Mouse (Mus musculus) embryo, embryonic 11.5 days (tissue): ENCODE measurements around the gene Pex3.

Source experiments
- DNase-seq: peaks from one replicate; pipeline ENCODE4 v3.0.0-alpha.2; 2012; ENCODE audit warnings: low read depth, low spot score

Pex3 gene

DNA sequence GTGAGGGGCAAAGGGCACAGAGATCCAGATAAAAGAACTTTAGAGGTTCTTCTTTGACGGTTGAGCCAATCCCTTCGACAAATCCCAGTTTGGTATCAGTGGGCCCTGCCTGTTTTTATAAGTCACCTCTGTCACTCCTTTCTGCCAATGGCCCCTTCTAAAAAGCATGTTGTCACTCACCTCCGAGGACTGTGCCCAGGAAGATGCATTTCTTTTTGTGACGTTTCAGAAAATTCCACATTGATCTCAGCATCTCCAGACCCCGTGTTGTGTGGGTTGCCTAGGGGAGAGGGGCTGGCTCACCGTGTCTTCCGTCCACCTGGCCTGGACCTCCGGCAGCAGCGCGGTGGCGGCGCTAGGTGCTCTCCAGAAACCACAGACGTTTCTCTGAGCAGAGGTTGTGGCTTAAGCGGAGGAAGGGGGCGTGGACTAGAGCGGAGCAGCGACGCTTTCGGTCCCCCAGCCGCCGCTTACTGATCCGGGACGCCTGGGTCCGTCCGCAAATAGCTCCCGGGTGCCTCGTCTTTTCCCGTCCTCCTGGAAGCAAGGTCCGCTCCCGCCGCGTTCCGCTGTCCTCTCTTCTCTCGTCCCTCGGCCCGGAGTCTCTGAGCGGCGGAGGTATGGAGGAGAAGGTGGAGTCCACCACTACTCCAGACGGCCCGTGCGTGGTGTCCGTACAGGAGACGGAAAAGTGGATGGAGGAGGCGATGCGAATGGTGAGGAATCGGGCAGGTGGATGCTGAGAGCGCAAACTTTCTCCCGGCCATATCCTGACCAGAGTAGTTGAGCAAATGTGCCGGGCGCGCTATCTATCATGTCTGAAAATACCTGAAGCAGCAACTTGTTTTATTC is at the start of gene Pex3, which contains the start of gene Adat2:
Gene Pex3, minus strand, starts transcription at position 497 of the 852 bp plus-strand sequence.
Gene Adat2, plus strand, starts transcription at position 249 of the 852 bp plus-strand sequence.
- DNase-seq: peak; percentile 82

DNA sequence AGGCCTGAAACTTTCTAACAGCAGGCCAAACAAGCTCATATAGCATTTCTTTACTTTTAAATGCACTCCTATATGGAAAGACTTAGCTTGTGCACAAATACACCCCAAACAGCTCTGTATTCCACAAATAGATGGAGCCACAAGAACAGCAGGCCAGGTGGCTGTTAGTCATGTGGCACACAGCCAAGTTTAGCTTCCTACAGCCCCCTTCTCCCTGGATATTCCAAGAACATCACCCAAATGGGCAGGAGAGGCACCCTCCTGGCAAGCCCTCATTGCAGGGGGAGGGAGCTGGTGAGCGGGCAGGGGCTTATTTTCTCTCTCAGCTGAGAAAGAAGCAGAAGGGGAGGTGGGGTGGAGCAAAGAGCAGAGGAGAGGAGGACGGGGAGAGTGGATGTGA is 48.0 kb upstream of the Pex3 start:
- no peak for DNase-seq

DNA sequence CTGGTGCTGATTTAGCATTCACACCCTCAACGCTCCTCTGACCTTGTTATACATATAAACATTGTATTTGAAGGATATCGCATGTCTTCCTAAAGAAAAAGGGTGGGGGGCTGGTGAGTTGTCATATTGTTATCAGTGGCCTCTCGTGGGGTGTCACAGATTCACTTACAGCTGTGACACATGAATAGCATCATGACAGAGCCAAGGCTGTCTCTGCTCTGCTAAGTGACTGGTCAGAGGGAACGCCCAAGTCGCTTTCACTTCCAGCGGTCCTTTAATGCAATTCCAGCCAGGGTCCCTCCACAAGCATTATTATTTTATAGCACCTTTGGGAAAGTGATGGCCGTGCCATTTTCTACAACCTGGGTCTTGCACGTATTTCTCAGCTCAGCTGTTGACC is 44.5 kb upstream of the Pex3 start:
- DNase-seq: no peak

DNA sequence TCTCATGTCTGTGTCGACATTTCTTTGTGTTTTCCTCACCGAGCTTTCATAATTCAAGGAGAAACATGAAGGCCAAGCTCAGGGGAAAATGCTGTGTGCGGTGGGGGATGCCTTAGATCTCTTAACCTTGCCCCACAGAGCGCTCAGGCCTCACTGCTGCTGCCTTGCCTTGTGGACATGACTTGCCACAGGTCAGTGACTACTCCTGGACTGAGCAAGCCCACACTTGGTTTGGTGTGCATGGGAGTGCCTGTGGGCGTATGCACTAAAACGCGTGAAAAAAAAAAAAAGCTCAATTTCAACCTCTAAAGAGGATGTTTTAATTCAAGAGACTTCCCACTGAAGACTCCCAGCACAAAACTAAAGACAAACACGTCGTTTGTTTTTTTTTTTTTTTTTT is 43.9 kb upstream of the Pex3 start:
- DNase-seq: no peak

DNA sequence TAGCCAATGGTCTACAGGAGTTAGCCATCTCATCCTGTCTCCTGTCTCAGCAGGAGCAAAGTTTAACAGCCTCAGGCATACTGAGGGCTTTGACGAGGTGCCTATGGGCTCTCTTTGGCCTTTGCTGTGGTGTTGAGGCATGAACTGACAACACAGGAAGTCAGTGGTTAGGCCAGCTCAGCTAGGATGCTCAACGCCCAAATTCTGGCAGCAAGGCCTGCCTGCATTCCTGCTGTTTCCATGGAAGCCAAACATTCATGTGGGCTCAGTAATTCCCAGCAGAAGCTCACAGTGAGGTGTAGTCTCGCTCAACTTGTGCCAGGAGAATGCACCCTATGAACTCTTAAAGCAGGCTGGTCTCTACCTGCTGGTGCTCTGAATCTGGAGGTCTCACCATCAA is 43.1 kb upstream of the Pex3 start:
- no peak for DNase-seq

DNA sequence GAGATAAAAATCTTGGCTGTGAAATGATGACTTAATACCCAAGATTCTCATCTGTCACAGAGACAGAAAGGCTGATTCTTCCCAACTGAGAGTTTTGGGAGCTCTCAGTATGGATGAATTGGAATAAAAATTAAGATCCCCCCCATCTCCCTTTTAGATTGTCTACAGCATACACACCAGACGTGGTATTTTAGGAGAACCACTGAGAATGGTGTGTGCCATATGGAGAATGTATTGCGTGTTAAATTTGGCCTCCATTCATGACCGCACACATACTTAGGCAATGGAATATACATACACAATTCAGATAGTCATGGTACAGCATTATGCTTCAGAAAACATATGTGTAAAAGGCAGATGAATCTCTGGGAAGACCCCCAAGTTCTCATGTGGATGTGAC is 40.6 kb upstream of the Pex3 start:
- no peak for DNase-seq

DNA sequence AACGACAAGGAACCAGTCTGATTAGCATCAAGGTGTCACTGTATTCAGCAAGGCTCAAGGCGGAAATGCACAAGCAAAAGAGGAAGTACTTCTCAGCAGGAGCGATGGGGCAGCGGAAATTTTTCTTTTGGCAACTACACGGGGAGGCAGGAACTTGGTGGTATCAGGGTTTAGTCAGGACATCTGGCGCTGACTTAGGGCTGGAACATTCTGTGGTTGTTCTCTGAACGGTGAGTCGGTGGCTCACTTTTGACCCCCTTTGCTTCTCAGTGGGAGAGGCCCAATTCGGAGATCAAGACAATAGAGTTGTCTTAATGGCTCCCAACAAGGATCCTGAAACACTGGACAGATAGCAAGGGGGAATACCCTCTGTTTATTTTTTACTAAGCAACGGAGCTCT is 39.3 kb upstream of the Pex3 start:
- no peak for DNase-seq

DNA sequence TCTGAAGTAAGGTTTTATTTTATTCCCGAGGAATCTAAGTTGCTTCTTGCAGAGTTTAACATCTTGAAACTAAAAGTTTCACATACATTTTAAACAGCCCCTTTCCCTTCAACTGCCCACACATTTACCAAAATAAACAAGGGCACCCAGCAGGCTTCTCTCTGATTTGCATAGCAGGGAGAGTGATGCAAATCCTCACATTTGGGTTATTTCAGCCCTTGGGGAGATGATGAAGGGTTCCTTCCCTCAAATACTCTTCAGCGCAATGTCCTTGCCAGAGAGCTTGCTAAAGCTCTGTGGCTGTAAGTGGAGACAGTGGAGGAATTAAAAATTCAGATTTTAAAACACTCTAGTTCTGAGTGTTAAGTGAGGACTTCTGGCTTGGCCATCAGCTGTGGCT is 35.0 kb upstream of the Pex3 start:
- no peak for DNase-seq

DNA sequence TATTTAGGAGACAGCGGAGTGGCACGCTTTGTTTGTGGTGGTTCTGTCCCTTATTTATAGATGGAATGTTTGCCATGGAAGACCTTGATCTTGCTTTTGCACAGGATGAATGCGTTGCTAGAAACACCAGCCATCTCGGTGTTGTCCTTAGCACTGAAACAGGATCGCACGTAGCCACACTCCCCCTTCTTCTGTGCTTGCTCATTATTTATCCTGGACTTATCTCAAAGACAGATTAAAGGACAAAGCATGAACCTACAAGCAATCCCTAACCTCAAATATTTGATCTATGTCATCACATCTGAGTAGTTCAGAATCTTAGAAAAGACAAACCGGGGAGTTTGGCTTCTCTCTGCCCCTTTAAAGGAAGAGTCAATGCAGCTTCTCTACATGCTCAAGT is 24.2 kb upstream of the Pex3 start:
- DNase-seq: no peak

DNA sequence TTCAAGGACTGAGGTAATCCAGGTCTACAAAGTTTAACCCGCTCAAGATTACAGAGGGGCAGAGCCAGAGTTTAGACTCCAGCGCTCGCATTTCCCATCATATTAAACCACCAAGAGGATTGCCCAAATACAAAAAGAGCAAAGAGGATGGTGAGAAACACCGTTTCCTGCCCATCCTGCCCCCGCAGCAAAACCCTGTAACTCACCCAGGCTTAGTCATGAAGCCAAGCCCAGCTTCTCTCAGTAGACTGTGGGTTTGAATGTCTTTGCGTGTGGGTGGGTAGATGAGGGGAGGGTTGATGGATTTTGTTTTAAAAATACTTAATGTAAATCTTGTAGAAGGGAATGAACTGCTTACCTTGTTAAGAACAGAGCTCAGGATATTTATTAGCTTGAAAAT is 19.5 kb upstream of the Pex3 start:
- no peak for DNase-seq

DNA sequence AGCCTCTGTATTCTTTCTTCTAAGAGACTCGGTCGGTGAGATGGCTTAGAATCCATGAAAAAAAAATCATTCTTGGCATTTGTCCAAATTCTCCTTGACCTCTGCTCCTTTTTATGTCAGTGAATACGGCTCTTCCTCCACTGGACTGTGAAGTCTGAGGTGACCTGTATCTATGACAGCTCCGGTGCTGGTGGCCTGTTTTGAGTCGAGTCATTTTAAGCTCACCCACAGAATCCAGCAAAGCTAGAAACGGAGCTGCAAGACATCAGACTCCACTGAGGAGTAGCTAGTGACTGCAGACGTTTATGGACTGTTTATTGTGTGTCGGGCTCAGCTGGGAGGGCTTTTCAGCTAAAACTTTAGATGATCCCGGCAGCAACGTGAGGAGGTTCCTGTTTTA is 19.1 kb upstream of the Pex3 start:
- no peak for DNase-seq

DNA sequence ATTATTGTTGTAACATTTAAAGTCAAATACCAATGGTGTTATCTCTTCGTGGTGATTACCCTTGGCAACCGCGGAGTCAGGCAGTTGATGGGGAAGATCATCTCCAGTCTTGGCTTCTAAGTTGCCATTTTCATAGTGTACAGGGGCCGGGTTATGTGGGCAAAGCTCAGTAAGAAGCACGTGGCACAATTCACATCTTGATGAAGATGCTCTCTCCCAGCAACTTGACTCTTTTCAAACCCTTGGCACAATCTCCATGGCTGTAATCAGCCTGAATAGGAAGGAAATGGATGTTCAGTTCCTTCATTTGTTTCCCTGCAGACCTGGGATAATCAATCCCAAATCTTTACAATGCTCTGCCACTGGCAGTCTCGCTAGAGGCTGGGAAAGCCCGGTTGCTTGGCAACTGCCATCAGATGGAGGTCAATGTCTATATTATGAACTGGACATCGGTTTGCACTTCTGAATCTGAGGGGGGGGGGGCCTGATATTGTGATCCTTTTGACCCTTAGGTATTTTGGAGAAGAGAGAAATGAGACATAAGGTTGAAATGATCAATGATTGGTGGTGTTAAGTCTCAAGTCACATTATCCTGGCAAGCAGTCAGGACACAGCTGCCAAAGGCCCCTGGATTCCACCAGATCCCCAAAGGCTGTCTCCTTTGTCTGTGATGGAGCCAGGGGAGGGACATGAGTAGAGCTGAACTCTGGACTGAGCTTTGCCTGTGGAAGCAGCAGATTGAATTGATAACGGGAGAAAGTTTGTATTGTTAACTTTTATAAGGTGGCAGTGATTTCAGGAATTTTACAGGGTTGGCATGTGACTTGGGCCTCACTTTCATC is 18.0 kb upstream of the Pex3 start:
- DNase-seq: no peak

DNA sequence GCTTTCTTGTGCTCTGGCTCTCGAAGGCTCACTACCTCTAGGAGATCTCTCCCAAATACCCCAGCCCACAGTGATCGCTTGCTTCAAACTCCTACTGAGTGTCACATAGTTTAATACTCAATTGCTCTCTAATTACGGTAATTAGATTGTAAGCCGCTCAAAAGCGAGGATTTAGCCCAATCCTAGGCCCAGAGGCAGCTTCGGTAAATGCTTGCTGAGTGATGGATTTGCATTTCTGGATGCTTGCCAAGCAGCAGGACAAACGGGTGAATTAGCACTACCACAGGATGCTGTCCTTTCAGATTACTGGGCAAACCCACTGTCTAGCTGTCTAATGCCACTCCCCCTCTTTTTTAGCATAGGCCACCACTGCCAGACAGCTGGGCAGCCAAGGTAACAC is 16.9 kb upstream of the Pex3 start:
- DNase-seq: no peak

DNA sequence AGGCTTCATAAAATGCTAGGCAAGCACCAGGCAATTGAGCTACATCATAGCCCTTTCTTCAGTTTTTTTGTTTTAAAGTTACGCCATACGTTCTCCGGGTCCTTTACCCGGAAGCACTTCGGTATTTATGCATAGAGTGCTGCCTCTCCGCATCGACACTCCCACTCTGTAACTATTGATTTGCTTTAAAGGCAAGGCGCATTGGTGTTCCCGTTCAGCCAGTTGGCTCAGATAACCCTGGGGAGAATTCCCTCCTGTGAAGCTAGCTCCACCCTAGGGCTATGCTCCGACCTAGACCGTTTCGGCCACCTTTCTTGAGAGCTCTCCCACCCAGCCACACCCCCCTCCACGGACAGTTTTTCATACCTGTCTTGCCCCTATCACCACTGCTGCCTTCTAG is 13.5 kb upstream of the Pex3 start:
- DNase-seq: no peak

DNA sequence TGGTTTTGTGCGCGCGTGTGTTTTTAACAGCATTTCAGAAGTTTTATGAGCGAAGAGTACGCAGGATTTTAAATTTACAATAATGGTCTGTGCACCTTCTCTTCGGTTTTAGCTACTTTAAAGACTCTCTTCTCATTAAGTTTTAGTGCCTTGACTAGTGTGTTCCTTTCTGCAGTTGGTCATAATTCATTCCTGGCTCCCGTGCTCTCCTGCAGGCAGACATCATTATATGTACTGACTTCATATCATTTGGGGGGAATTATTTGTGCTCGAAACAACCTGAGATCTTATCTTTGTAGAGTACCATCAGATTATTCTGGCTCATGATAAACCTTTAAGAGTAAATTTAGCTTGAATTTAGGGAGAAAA is 12.1 kb upstream of the Pex3 start:
- no peak for DNase-seq

DNA sequence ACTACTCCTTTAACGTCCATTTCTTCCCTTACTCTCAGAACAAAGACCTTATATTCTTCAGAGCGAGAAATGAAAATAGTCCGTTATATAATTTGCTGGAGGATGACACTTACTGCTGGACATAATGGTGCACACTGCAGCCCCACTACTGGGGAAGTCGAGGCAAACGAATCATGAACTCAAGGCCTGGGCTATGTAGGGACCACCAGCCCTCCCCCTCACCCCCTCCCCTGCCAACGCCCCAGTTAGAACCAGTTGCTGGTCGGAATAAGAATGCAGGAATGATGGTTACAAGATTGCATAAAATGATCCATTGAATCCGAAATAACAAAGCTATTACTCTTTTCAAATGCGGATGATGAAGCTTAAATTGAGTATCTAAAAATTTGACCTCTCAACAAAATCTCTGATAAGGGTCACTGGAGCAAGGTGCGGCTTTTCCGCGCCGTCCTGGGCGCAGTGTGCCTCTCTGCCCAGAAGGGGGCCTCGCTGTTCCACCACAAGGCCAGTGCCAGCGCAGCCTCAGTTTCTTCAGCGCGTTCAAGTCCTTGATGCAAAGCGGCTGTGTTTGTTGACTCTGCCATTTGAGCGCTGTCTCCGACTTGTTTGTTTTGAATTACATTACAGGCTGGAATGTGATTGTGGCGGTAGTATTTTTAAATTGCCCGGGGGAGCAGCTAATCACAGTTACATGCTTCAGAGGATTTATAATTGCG is 11.6 kb upstream of the Pex3 start:
- peak; percentile 46 for DNase-seq

DNA sequence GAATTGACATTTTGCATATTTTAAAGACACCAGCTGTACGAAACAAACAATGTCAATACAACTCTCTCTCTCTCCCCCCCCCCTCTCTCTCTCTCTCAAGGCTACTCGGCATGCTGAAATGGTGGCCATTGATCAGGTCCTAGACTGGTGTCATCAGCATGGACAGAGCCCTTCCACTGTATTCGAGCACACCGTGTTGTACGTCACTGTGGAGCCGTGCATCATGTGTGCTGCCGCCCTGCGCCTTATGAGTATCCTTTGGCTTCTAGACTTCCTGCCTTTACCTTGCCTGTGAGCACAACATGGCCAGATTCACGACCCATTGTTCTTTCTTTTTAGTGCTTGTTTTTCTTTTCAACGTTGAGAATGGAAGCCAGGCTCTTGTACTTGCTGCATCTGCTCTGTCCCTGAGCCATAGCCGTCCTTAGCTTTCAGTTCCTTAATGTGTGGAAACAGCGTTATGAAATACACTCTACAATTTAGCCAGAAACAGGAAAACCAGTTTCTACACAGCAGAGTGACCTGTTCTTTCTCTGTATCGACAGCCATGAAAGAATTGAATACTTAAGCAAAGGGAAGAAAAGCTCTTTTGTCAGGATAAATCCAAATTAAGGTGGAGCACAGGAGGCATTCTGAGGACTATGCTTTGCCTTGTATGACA is 7.2 kb upstream of the Pex3 start:
- DNase-seq: no peak

DNA sequence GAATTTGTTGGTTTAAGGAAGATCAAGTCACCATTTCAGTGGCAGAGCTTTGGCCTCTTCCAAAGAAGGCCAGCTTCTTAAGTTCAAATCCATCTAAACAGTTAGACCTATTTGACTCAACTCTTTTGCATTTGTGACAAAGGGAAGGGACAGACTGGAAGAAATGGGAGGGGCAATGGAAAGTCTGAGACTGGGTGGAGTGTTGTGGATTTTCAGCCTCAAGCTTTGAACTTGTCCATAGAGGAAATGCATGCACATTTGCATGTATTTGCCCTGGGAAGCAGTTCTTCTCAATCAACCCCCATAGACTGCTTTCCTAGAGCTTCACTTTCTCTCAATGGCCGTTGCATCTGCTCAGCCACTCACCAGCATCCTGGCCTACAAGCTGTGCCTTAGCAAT is 1.4 kb upstream of the Pex3 start:
- DNase-seq: no peak

DNA sequence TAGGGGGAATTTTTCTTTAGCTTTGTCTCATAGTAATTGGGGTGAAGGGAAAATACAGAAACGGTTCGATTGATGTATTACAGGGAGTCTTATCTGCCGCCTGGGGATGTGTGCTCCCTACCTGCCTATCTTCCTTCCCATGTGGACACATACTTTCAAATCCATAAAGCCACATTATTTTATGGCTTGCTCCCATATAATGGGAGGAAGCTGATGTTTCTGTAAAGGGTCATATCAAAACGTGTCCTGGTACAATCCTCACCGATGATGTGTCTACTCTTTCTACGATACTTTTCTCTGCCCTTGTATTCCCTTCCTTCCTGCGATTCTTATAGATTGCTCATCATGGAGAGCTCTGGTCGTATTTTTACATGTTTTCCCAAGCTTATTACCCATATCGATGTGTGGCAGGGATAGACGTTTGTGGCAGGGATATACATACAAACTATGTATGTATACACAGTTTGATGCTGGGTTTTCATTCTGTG is 600 bp upstream of the Pex3 start:
- no peak for DNase-seq

DNA sequence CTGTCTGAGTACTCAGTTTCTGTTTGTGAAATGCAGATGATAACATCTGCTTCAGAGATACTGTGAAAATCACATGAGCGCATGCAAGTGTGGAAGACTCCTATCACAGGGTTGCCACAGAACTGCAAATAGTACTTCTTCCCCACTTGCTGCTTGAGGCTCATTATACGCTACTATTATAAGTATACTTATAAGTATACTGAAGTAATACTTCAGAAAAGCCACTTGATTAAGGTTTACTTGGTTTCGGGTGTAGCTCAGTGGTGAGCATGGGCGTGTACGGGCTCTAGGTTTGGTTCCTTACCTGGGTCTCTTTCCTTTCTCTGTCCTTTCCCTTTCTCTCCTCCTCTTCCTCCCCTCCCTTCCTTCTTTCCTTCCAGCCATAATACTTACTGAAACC is 11.2 kb downstream of the Pex3 start:
- no peak for DNase-seq

DNA sequence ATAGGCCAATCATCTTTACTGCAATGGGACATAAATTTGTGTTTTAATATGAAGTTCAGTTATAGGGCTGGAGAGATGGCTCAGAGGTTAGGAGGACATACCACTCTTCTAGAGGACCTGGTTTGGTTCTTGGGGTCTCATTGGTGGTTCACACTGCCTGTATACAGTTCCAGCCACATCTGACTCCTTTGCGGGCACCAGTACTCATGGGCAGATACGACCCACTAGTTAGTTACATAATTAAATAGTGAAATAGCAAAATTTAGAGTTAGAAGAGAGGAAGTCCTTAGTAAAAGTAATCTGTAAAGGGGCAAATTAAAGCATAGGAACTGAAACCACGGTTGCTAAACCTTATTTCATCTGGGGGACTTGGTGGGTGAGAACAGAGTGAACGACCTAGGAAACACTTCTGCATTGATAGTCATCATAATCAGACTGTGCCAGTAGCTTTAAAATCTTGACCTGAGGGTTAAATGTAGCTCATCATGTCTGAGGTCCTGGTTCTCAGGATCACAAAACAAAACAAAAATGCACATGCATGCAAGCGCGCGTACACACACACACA is 13.1 kb downstream of the Pex3 start:
- no peak for DNase-seq
